Mouse (Mus musculus) frontal cortex, postnatal 36 days (tissue): ENCODE data around the gene Rbfox1.

Source experiments
- DNase-seq, 2 experiments: peaks; one replicate each; pipeline ENCODE4 v3.0.0; 2022; ENCODE audit warnings: low spot score in 2 of 2

Gene Rbfox1

DNA sequence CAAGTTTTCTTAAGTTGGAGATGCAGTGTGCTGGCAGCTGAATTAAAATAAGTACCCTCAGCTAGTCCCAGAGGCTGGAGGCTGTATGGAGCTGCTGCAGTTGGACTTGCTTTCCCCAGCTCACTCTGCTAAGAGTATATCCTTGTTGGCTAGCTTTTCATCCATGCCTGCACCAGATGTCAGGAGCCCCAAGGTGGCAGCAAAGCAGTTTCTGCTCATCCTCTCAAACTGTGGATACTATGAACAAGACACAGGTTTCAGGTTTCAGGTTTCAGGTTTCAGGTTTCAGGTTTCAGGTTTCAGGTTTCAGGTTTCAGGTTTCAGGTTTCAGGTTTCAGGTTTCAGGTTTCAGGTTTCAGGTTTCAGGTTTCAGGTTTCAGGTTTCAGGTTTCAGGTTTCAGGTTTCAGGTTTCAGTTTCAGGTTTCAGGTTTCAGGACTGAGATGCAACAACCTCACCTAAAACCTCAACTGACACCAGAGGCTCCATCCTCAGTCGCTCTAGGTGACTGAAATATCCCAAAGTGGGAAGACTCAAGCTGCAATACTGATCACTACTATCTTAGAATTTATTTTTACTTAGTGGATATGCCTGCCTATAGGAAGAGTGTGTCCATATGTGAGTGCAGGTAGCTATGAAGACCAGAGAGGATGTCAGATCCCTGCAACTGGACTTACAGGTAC lies 801.1 kb downstream of the Rbfox1 start:
- DNase-seq = peak in 1 of 2 experiments; percentile 26

DNA sequence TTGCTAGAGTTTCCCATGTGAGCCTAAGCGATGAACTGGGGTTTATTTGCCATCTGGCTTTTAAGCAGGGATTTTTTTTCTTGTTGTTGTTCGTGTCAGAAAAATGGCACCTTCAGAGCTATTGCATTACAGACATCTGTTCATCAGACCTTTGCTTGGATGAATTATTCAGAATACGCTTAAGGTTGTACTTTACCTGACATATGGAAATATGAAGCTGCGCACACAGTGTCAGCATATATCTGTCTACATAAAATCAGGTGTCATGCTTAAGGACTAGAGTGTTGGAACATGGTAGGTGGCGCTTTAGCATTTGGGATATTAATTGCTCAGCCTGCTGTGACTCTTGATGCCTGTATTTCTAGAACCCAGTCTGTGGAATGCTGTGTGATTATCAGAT lies 819.7 kb downstream of the Rbfox1 start:
- no peak for DNase-seq

DNA sequence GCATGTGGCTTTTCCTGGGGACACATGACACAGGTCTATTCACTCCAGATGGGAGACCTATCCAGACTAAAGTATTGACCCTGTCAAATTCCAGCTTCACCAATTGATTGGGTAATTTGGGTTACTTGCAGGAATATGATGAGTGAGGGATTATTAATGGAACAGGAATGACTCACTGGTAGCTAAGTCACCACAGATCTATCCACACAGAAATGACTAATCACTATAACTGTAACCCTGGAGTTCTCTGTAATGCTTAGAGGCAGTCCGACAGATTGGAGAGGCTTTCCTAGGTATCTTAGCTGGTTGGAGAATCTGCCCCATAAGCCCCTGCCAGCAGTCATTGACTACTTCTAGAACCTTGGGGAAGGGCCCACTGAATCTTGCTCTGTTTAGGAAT lies 827.2 kb downstream of the Rbfox1 start:
- DNase-seq = no peak

DNA sequence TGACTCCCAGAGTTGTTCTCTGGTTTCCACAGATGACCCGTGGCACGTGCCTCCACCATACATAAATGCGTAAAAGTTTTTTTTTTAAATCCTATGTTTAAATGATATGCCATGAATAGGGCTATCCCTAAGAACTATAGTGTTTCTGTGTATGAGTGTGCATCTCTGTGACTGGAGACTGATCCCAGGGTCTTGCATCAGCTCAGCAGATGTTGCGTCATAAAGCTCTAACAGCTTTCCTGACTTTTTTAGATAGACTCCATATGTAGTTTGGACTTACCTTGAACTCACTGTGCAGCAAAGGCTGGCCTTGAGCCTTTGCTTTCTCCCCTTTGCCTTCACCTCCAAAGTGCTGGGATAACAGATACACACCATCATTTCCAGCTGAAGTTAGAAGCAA lies 830.1 kb downstream of the Rbfox1 start:
- DNase-seq = no peak

DNA sequence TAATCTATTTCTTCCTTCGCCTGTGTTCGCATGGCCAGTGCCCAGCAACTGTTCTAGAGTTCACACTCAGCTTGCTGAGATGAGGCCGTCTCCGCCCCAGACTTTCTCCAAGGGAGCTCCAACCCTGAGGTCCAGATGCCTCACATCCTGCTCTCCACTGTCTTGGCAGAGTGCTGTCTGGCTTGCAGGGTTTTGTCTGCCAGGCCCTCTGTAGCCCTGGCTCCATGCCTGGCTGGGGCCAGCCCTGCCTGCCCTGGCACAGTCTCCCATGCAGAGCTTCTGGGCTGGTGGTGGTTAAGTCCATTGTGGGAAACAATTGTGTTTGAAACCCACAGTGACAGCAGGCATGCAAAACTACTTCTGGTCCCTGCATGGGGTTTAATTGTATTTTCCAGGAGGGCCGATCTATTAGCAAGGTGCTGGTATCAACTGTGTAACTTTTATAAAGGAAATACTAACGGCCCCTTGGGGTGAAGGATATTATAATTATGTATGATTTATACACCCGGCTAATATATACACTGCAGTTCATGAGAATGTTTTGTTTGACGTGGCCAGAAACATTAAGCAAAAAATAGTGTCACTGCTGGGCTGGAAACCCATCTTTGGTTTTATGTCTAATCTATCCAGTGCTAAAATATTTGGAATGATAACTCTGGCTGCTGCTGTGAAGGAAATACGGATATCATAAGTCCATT lies 831.2 kb downstream of the Rbfox1 start:
- no peak for DNase-seq

DNA sequence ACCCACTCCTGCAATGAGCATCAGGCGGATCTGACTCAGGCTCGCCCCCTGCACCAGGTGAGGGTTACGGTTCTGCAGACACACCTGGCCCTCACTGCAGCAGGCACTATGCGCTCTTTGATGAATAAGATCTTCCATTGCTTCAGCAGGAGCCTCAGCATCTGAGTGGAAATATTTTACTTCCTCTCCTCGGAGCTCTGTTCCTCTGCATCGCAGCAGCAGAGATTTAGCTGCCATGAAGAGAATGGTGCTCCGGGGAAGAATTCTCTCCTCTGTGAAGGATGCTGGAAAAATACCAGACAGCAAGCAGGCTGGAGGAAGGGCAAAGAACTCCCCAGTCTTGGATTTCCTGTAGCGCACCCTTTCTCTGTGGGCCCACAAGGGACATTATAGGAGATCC lies 833.9 kb downstream of the Rbfox1 start:
- no peak for DNase-seq

DNA sequence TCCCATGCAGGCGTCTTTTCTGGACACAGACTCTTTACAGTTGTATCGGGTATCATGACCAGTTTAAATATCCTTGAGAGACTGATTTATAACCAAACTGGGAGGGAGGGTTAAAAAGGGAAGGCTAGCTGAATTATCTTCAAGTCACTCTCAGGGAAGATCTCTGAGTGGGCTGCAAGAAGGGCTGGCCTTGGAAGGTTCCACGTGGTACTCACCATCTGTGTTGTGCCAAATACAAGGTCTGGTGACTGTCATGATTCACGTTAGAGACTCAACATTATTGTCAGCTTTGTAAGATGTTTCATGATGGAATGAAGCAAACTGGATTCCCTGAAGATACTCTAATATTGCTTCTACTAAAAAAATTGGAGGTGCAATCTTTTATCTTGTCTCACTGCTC lies 847.5 kb downstream of the Rbfox1 start:
- DNase-seq = peak in 1 of 2 experiments; percentile 37

DNA sequence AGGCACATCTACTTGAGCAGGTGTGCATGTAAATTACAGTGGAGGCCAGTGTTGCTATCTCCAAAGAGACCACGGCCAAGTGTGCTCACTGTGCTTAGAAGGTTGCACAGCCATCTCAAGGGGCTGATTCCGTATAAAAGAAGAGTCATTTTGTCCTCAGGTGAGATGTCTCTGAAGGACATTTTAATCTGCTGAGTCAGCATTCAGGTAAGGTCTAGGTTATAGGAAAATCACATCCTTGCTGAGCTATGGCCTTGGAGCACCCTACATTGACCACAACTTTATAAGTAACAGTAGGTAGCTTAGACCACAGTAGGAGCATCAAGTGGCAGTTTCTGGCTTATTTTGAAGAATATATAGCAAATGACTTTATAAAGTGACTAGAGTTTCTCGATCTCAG lies 848.3 kb downstream of the Rbfox1 start:
- DNase-seq = no peak

DNA sequence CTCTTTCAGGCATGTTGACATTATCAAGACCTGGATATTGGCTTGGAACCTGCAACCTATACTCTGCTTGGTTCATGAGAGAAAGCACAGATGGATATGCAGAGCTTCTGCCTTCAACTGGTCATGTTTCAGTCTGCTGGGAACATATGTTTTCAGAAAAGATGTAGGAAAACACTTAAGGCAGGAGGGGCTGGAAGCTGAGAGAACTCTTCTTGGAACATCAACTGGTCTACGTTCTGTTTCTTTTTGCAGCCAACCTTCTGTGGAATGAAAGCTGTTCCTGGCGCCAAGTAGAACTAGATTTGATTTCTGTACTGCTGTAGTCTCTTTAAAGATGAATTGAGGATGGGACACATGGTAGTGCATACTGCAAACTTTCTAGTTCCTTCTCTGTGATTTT lies 851.4 kb downstream of the Rbfox1 start:
- peak in 1 of 2 experiments; percentile 64 for DNase-seq

DNA sequence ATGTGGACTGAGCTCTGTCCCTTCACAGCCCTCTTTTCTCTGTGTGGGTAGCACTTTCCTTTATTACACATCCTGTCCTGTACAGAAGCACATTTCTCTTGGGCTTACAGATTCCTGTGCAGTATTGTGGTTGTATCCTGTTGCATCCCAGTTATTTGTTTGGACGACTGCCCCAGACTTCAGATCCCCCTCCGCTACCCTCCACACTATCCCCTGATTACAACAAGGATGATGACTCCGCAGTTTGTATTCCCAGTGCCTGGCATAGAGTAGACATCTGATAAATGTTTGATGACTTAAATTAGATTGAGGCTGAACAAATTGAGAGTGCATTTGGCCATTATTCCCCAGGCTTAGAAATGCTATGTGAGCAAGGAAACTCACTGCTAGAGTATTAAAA lies 851.8 kb downstream of the Rbfox1 start:
- no peak for DNase-seq

DNA sequence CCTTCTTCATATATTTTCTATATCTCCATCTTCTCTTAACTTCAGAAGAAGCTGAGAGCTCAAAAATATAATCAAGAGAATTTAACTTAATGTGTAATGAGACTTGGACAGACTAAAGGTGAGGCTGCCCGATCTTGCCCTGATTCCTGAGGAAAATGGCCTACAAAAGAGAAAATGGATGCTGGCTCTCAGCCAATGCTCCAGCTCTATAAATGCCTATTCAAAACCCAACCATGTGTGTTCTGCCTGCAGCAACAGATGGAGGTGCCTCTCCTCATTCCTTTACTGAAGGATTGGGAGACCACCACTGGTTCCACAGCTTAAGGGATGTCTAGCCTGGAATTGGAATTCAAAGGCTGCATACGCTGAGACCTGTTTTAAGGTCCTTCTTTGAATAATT lies 861.0 kb downstream of the Rbfox1 start:
- no peak for DNase-seq

DNA sequence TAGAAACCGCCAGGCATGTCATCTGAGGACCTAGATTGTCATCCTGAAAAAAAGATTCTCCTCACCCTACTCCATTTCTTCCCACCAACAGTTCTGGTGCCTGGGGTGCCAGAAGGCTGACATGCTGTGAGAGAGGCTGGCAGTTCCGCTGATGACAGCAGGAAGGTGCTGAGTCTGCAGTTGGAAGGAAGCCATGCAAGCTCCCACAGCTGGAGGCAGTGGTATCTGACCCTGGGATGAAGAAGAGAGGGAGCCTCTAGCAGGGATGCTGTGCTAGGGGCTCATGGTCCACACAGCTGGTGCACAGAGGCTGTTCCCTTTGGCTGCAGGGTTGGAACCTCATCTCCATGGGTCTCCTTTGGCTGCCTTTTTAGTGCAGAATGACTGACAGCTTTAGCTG lies 865.3 kb downstream of the Rbfox1 start:
- DNase-seq = no peak

DNA sequence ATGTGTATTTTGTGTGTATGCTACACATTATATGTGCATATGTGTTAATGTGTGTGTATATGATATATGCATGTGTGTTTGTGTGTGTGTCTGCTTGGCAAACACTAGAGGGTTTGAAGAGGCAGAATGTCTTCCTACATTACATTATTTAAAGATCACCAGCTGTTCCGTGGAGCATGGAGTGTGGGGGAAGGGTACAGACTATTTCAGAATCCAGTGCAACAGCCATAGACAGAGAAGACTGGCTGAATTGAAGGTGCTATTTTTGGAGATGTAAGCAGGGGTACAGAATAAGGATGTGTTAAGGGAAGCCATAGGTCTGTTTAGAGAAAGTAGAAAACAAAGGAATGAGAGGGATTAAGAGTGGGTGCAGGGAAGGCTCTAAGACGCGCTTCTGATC lies 869.7 kb downstream of the Rbfox1 start:
- peak in 1 of 2 experiments; percentile 74 for DNase-seq

DNA sequence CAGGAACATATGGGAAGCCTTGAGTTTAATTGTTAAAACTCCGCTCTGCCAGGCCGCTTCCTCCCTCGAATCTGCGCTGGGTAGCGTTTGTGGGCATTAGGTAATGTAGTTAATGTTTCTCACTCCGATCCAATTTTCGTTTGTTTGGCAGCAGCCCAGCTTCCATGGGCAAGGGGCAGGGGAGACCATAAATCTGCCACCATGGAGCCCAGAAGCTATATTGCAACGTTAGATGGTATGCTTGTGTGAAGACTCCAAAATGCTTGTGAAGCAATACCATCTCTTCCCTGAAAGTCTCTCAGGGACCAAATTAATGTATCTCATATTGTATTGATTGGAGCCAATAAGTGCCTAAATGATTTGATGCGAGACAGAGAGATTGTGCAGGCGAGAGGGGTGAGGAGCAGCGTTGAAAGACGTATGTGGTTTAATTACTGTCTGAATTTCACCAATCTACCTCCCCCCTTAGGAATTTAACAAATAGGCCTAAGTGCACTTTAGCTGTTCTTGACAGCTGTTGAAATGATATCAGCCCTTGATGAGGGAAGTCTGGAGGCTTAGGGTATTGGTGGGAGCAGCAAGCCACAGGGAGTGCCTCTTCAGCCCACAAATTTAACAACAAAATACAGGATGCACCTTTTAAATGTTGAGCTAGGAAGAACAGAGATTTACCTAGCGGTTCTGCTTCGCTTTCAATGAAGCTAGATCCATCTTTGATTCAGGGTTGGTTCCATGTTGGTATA lies 884.5 kb downstream of the Rbfox1 start:
- no peak for DNase-seq

DNA sequence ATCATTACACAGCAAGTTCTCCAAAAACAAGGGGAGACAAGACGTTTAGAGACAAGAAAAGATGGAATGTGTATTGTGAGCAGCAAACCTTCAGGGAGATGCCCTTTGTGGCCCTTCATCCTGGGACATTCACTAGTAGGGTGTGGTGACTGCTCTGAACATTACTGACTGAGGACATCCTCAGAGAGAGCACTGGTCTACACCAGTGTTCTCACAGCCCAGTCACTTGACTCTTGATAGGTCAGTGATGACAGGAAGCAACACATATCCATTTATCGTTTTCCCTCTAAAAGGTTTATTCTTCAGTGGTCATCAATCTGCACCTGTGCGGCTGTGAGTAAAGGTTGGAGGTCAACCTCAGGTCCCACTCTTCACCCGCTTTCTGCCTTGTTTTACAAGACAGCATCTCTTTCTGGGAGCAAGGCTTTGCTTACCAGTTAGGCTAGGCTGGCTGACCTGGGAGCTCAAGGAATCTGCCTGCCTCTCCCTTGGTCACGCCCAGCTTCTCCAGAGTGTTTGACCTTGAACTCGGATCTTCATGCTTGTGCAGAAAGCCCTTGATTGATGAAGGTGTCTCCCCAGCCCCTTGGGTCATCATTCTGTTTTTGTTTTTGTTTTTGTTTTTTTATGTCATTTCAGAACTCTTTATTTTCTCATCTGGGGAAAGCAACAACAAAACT lies 892.5 kb downstream of the Rbfox1 start:
- DNase-seq = no peak

DNA sequence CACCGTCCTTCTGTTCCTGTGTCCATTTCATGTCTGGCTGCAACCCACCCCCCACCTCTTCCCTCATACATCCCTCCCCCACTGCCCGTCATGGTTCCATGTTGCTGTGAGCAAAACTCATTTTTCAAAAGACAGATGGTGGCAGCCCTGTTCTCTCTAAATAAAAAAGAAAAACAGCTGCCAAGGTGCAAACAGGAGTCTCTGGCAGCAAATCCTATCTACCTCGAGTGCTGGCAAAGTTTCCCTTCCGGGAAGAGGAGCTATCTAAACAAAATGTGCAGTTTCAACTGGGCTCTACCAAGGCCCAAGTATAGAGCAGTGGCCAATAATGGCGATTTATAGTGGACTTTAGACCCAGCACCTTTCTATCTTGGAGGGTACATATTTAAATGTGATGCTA lies 899.0 kb downstream of the Rbfox1 start:
- no peak for DNase-seq

DNA sequence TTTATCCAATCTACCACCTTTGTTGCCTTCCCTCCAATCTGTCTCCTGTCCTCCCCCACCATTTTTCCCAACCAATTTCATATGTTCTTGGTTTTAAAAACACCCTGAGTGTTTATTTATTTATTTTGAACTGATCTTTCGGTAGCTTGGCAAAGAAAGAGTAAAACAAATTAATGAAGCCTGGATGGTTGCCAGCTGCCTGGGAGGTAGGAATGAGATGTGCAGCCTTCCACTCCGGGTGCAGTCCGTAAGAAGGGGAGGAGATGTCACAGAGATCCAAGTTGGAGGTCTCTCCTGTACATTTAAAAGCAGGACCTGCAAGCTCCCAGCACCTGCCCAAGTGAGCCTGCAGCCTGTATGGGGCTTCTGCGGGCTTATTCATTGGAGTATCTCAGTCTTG lies 899.9 kb downstream of the Rbfox1 start:
- no peak for DNase-seq

DNA sequence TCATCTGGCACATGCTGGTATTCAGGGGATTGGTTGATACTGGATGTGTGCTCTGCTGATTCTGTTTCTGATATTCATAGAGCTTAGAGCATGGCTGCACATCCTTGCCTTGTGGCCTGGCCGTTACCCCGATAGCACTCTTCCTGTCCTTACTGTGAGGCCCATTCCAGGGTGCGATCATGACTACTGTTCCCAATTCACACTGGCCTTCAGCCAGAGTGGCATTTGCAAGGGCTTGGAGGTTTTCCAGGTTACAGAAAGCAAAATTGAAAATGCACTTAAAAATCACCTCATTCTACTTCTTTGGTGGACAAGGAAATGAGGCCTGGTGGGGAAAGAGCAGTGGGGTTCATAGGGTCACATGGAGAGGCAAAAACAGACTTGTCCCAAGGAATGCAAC lies 906.1 kb downstream of the Rbfox1 start:
- no peak for DNase-seq

DNA sequence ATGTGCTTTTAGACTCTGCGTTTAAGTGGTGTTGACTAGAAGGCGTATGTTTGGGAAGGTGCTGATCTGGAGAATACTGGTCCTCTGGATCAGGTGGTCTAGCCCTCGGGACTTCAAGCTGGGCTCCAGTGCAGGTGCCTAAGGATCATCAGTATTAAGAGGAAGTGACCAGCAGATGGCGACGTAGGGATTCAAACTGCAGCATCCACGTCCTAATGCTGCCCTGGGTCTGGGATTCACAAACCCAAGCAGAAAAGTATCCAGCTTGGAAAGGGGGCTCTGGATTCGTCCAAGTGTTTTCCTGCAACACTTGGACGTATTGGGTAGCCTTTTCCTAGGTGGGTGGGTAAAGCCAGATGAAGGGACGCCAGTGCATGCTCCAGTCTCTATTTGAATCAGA lies 906.5 kb downstream of the Rbfox1 start:
- peak; percentile 51 to 66 for DNase-seq

DNA sequence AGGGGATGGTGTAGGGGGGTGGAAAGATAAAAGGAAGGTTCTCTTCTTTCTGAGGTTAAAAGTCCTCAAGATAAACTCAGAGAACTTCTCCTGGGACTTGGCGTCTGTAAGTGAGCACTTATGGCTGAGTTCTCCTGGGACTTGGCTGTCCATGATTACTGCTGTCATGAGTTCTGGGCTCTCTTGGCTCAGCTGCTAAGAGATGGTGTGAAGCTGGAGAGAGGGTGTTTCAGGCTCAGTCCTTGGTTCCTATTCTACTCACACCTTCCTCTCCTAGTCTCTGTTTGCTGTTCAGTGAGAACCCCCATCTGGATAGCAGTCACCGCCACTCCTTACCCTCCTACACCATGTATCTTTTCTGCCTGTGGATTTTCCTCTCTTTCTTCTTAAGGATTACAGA lies 921.1 kb downstream of the Rbfox1 start:
- no peak for DNase-seq

DNA sequence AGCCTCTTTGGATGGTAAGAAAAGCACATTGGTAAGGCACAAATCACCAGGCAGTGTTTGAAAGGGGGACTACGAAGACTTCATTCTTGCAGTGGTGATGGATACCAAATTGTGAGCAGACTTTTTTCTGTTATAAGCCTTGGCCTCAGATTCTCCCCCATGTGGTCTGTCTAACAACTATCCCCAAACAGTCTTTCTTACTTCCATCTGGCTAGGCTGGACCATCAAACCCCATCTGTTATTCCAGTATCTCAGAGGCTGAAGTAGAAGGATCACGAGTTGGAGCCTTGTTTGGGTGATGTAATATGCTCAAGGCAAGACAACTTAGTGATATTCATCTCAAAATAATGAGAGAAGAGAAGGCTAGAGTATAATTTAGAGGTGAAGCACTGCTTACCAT lies 922.7 kb downstream of the Rbfox1 start:
- DNase-seq = no peak

DNA sequence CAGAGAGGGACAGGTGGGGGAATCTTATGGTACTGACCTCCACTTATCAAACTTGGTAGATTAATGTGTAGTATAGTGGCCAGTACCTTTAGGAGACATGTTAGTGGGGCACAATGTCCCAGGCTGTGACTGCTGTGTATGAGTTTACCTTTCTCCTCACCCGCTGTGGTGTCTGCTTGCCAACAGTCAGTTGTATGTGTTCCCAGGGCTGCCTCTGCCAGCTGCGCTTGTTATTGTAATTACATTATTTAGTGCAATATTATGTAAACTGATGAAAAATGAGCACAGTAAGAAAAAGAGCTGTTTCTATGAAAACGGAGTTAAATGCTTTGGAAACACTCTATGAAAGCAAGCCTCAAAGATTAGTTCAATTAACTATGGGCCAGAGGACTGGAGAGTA lies 928.7 kb downstream of the Rbfox1 start:
- no peak for DNase-seq
